Mouse (Mus musculus): ENCODE measurements around the gene Dok4. TPM values are rescaled to one million over a fixed set of nuclear protein-coding genes. Genes with fewer than 3 reads are reported as not detected.

Gene Dok4
- polyA plus RNA-seq, 1 experiment from 2014 or later, result 20.6 TPM

DNA sequence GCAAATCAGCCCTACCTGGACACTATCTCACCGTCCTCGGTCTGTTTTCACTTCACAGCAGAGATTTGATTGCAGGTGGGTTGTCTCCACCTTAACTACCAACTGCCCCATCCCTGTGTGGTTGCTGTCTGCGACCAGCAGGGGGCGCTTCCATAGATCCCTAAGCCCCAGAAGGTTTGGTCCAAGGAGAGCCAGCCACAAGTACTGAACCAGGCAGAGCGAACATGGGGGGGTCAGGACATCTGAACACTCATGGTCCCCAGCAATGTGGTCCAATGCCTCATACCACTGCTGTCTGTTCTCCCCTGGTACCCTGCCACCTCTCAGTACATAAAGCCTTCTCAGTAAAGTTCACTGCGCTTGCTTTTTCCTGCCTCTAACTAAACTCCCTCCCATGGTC is 1.8 kb downstream of the Dok4 start:
- no peaks in the 10 kb centered on the region for H3K36me3 ChIP-seq (ENCODE audit: control insufficient read depth, insufficient read depth, low read length)
- H3K9me3 ChIP-seq (ENCODE audit: control insufficient read depth, low read length), result no peaks in the 10 kb centered on the region
- 14% methylated on average over 6 of the region's 6 CpGs for WGBS
- H3K27me3 ChIP-seq (ENCODE audit: control insufficient read depth, insufficient read depth, low read length), result no peaks in the 10 kb centered on the region
- ATAC-seq (ENCODE audit: low FRiP score, low TSS enrichment), result no peak
- H3K9ac ChIP-seq (ENCODE audit: low read depth, low read length), result no peak overlapping the region
- H3K4me1 ChIP-seq (ENCODE audit: control insufficient read depth, insufficient read depth, low read length), result peaks cover 31% of the 10 kb centered on the region; the same call in 1 of the 2 replicates
- peak overlapping the region; percentile 60; the same call in 1 of the 2 replicates for H3K4me3 ChIP-seq (ENCODE audit: low read length)
- H3K27ac ChIP-seq (ENCODE audit: low read depth, low read length), result no peak overlapping the region
- peak overlapping the region; percentile 81; the same call in 1 of the 2 replicates for H3K4me2 ChIP-seq (replicated peaks; ENCODE audit: low read depth, low read length)

DNA sequence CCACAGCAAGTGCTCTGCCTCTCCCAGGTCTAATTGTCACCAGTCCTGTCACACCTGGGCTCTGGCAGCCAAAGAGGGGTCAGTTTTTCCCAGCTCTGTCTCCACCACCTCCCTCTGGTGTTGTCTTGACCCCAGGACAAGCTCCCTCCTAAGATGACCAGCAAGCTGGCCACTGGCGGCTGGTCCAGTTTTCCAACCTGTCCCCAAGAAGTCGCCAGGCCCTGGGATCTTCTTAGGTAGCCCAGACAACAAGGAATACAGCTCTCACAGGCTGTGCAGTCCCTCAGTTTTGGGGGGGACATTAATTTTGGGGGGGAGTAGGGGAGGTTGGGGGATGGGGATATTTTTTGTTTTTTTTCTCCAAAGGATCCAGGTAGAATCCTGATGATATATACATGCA is 3.6 kb downstream of the Dok4 start:
- 81% methylated on average over 2 of the region's 2 CpGs for WGBS
- H3K9me3 ChIP-seq (ENCODE audit: control insufficient read depth, low read length), result no peaks in the 10 kb centered on the region
- H3K36me3 ChIP-seq (ENCODE audit: control insufficient read depth, insufficient read depth, low read length), result no peaks in the 10 kb centered on the region
- H3K27ac ChIP-seq (ENCODE audit: low read depth, low read length), result no peak overlapping the region
- no peak overlapping the region for H3K4me3 ChIP-seq (ENCODE audit: low read length)
- ATAC-seq (ENCODE audit: low FRiP score, low TSS enrichment), result no peak
- no peak overlapping the region for H3K9ac ChIP-seq (ENCODE audit: low read depth, low read length)
- no peaks in the 10 kb centered on the region for H3K27me3 ChIP-seq (ENCODE audit: control insufficient read depth, insufficient read depth, low read length)
- H3K4me1 ChIP-seq (ENCODE audit: control insufficient read depth, insufficient read depth, low read length), result peaks cover 31% of the 10 kb centered on the region; the same call in 1 of the 2 replicates
- H3K4me2 ChIP-seq (replicated peaks; ENCODE audit: low read depth, low read length), result no peak overlapping the region; the same call in 1 of the 2 replicates

DNA sequence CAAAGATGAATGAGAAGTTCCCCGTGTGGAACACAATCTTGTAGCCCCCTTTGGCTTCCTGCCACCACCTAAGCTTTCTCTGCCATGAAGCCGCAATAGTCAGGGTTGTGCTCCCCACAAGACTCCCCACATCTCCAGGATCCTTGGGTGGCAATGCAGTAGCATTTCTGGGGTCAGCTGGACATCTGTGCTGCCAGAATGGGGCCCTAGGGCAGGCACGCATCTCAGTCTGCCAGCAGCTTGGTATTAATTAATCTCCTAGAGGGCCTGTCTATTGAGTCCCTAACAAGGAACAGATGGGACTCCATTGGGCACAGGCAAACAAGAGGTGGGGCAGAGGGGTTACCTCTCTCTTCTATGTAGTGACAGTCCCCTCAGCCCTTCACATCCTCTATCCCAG is 4.0 kb downstream of the Dok4 start:
- WGBS, result 46% methylated on average over 3 of the region's 3 CpGs
- Histone ChIP-seq H3K9me3 (ENCODE audit: control insufficient read depth, low read length) (no peaks in the 10 kb centered on the region), H3K27me3 (ENCODE audit: control insufficient read depth, insufficient read depth, low read length) (no peaks in the 10 kb centered on the region), H3K4me3 (ENCODE audit: low read length) (no peak overlapping the region), H3K4me2 (replicated peaks; ENCODE audit: low read depth, low read length) (peak overlapping the region; percentile 91), H3K9ac (ENCODE audit: low read depth, low read length) (no peak overlapping the region), H3K36me3 (ENCODE audit: control insufficient read depth, insufficient read depth, low read length) (peaks cover 2% of the 10 kb centered on the region; the same call in 1 of the 2 replicates), H3K27ac (ENCODE audit: low read depth, low read length) (no peak overlapping the region; the same call in 1 of the 2 replicates), H3K4me1 (ENCODE audit: control insufficient read depth, insufficient read depth, low read length) (peaks cover 31% of the 10 kb centered on the region; the same call in 1 of the 2 replicates)
- no peak for ATAC-seq (ENCODE audit: low FRiP score, low TSS enrichment)

DNA sequence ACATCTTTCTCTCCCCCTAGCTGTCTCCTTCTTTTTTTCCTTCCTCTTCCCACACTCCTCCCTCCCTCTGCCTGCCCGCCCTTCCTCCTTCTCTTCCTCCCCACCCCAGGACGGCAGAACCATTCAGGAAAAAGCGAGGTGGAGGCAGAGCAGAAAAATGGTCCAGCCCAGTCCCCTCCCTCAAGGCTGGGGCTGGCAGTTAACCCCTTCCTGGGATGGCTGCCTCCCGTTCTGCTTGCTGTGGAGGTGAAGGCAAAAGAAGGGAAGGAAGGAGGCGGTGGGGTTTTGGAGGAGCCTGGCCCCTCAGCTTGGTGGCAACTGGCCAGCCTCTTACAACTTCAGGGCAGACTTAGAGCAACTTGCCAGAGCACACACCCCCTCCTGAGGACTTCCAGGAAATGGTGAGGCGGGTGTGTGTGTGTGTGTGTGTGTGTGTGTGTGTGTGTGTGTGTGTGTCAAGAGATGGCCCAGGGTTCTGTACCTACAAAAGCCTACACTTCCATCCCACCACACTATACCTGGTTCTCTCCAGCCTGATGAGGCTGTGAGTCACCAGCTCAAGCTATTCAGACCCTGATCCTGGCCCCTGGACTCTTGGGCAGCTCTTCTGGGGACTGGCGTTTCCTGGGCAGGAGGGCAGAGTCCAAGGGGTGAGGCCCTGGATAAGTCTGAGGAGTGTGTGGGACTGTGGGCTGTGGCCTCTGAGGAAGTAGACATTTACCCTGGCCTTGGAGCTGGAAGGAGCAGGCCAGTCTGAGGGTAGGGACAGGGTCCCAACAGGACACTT is 4.8 kb downstream of the Dok4 start:
- Histone ChIP-seq H3K4me1 (ENCODE audit: control insufficient read depth, insufficient read depth, low read length) (peaks cover 26% of the 10 kb centered on the region; the same call in 1 of the 2 replicates), H3K4me2 (replicated peaks; ENCODE audit: low read depth, low read length) (peak overlapping the region; percentile 91), H3K9ac (ENCODE audit: low read depth, low read length) (peak overlapping the region; percentile 56), H3K4me3 (ENCODE audit: low read length) (peak overlapping the region; percentile 48), H3K27ac (ENCODE audit: low read depth, low read length) (peak overlapping the region; percentile 30; the same call in 1 of the 2 replicates), H3K9me3 (ENCODE audit: control insufficient read depth, low read length) (no peaks in the 10 kb centered on the region), H3K27me3 (ENCODE audit: control insufficient read depth, insufficient read depth, low read length) (no peaks in the 10 kb centered on the region), H3K36me3 (ENCODE audit: control insufficient read depth, insufficient read depth, low read length) (peaks cover 11% of the 10 kb centered on the region)
- 2% methylated on average over 6 of the region's 7 CpGs for WGBS
- ATAC-seq (ENCODE audit: low FRiP score, low TSS enrichment), result peak; percentile 65

DNA sequence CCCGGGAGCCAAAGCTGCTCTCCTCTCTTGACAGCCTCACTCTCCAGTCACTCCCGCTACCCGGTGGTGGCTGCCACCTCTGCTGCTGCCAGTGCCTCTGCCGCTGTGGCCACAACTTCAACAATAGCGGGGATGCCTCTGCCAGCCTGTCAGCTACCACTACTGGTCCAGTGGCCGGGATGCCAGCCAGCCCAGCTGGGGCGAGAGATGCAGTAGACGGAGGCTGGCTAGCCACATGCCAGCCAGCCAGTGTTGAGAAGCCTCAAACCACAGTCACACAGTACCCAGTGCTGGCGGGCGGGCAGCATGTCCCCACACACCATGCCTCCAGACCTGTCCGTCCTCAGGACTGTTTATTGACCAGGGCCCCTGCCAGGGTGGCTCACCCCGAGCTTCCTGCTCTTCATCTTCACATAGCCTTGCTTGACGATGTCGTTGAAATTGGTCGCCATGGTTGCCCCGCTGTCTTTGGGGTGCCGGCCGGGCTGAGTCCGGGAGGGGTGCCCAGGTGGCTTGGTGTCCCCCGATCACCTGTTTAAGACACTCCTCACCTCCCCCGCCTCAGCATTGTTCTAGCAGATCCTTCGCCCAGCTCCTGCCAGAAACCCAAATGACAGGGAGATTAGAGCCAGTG is 5.5 kb downstream of the Dok4 start:
- H3K36me3 ChIP-seq (ENCODE audit: control insufficient read depth, insufficient read depth, low read length), result peaks cover 18% of the 10 kb centered on the region
- 3% methylated on average over 22 of the region's 22 CpGs for WGBS
- peak overlapping the region; percentile 91 for H3K4me2 ChIP-seq (replicated peaks; ENCODE audit: low read depth, low read length)
- H3K4me3 ChIP-seq (ENCODE audit: low read length), result peak overlapping the region; percentile 48
- H3K27ac ChIP-seq (ENCODE audit: low read depth, low read length), result no peak overlapping the region
- no peak for ATAC-seq (ENCODE audit: low FRiP score, low TSS enrichment)
- H3K4me1 ChIP-seq (ENCODE audit: control insufficient read depth, insufficient read depth, low read length), result peaks cover 25% of the 10 kb centered on the region; the same call in 1 of the 2 replicates
- H3K9me3 ChIP-seq (ENCODE audit: control insufficient read depth, low read length), result no peaks in the 10 kb centered on the region
- no peaks in the 10 kb centered on the region for H3K27me3 ChIP-seq (ENCODE audit: control insufficient read depth, insufficient read depth, low read length)
- peak overlapping the region; percentile 56 for H3K9ac ChIP-seq (ENCODE audit: low read depth, low read length)

DNA sequence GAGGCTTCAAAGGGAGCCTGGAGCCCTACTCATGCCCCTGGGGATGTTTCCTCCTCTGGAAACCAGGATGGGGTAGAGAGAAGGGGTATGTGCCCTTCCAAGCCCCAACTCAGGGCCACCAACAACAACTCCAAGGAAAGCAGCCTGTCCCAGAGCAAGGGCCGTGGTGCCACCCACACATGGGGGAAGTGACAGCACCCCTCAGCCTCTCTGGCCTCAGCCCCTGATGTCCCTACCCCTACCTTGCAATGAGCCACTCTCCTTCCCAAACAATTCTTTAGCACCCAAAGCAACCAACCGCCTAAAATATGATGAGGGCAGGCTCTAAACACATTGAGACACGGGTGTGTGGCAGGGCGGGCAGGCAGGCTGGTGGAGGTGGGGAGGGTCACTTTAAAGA is 6.1 kb downstream of the Dok4 start:
- Histone ChIP-seq H3K4me1 (ENCODE audit: control insufficient read depth, insufficient read depth, low read length) (peaks cover 20% of the 10 kb centered on the region; the same call in 1 of the 2 replicates), H3K27ac (ENCODE audit: low read depth, low read length) (no peak overlapping the region), H3K4me3 (ENCODE audit: low read length) (peak overlapping the region; percentile 48), H3K9ac (ENCODE audit: low read depth, low read length) (peak overlapping the region; percentile 56), H3K36me3 (ENCODE audit: control insufficient read depth, insufficient read depth, low read length) (peaks cover 24% of the 10 kb centered on the region), H3K9me3 (ENCODE audit: control insufficient read depth, low read length) (no peaks in the 10 kb centered on the region), H3K4me2 (replicated peaks; ENCODE audit: low read depth, low read length) (peak overlapping the region; percentile 91), H3K27me3 (ENCODE audit: control insufficient read depth, insufficient read depth, low read length) (no peaks in the 10 kb centered on the region)
- WGBS, result 33% methylated on average over 4 of the region's 4 CpGs
- no peak for ATAC-seq (ENCODE audit: low FRiP score, low TSS enrichment)

DNA sequence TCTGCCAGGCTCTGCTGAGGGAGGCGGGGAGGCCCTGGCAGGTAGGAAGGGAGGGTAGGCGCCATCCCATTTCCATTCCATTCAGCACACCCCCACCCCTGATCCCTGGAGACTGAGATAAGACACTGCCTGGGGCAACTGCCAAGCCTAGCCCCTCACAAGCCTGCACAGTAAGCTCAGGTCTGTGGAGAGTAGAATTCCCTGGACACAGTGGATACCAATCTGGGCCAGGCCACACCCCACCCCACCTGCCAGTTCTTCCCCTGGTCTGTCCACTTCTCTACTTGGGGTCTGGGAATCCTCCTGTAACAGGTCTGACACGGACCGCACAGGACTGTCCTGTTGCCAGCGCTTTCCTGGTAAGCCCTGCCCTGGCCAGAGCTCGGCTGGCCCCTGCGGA is 7.0 kb downstream of the Dok4 start:
- Histone ChIP-seq H3K9me3 (ENCODE audit: control insufficient read depth, low read length) (no peaks in the 10 kb centered on the region), H3K4me3 (ENCODE audit: low read length) (no peak overlapping the region), H3K27ac (ENCODE audit: low read depth, low read length) (no peak overlapping the region), H3K36me3 (ENCODE audit: control insufficient read depth, insufficient read depth, low read length) (peaks cover 32% of the 10 kb centered on the region), H3K27me3 (ENCODE audit: control insufficient read depth, insufficient read depth, low read length) (no peaks in the 10 kb centered on the region), H3K4me1 (ENCODE audit: control insufficient read depth, insufficient read depth, low read length) (peaks cover 19% of the 10 kb centered on the region; the same call in 1 of the 2 replicates), H3K9ac (ENCODE audit: low read depth, low read length) (no peak overlapping the region), H3K4me2 (replicated peaks; ENCODE audit: low read depth, low read length) (no peak overlapping the region)
- WGBS, result 72% methylated on average over 7 of the region's 7 CpGs
- no peak for ATAC-seq (ENCODE audit: low FRiP score, low TSS enrichment)

DNA sequence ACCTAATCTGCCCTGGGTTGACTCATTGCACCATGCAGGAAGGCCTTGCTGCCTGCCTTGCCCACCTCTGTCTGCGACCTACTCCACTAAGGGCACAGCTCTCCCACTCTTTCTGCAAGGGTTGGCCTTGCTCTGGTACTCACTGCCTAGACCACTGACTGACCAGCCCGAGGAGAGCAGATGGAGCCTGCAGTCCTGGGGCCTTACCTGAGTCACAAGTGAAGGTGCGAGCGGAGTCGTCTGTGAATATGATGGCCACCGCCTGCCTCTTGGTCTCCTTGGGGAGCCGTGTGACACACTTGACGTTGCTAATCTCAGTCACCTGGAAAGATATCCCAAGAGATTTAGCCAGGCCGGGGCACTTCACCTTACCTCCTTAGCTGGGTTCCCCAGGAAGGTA is 9.2 kb downstream of the Dok4 start:
- Histone ChIP-seq H3K27ac (ENCODE audit: low read depth, low read length) (no peak overlapping the region), H3K36me3 (ENCODE audit: control insufficient read depth, insufficient read depth, low read length) (peaks cover 48% of the 10 kb centered on the region), H3K9ac (ENCODE audit: low read depth, low read length) (no peak overlapping the region), H3K4me1 (ENCODE audit: control insufficient read depth, insufficient read depth, low read length) (peaks cover 18% of the 10 kb centered on the region; the same call in 1 of the 2 replicates), H3K4me2 (replicated peaks; ENCODE audit: low read depth, low read length) (no peak overlapping the region), H3K4me3 (ENCODE audit: low read length) (no peak overlapping the region), H3K27me3 (ENCODE audit: control insufficient read depth, insufficient read depth, low read length) (no peaks in the 10 kb centered on the region), H3K9me3 (ENCODE audit: control insufficient read depth, low read length) (no peaks in the 10 kb centered on the region)
- WGBS, result 90% methylated on average over 9 of the region's 9 CpGs
- ATAC-seq (ENCODE audit: low FRiP score, low TSS enrichment), result no peak

DNA sequence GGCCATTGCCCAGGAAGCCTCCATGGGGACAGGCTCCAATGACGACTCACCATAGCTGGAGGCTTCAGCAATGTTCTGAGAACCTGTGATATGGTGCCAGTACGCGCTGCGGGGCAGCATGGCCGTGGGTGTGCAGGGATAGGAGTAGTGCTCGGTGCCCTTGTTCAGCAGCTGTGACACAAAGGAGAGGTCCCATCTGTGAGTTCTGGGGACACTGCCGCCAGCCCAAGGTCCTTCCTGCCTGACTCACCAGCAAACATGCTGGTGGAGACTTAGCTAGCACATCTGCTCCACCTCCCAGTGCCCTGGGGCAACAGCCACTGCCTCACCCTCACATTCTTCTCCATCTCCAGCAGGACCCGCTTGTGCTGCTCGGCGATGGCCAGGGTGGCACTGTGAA is 10.8 kb downstream of the Dok4 start:
- Histone ChIP-seq H3K9me3 (ENCODE audit: control insufficient read depth, low read length) (no peaks in the 10 kb centered on the region), H3K4me1 (ENCODE audit: control insufficient read depth, insufficient read depth, low read length) (peaks cover 5% of the 10 kb centered on the region; the same call in 1 of the 2 replicates), H3K9ac (ENCODE audit: low read depth, low read length) (no peak overlapping the region), H3K27me3 (ENCODE audit: control insufficient read depth, insufficient read depth, low read length) (no peaks in the 10 kb centered on the region), H3K4me3 (ENCODE audit: low read length) (no peak overlapping the region), H3K4me2 (replicated peaks; ENCODE audit: low read depth, low read length) (no peak overlapping the region), H3K27ac (ENCODE audit: low read depth, low read length) (no peak overlapping the region), H3K36me3 (ENCODE audit: control insufficient read depth, insufficient read depth, low read length) (peaks cover 55% of the 10 kb centered on the region)
- ATAC-seq (ENCODE audit: low FRiP score, low TSS enrichment), result no peak
- 83% methylated on average over 10 of the region's 10 CpGs for WGBS

Data from kidney, embryonic 14.5 days (tissue).